Comparison of ENCODE assay signal across 25 mouse cellular contexts in the genomic region with DNA sequence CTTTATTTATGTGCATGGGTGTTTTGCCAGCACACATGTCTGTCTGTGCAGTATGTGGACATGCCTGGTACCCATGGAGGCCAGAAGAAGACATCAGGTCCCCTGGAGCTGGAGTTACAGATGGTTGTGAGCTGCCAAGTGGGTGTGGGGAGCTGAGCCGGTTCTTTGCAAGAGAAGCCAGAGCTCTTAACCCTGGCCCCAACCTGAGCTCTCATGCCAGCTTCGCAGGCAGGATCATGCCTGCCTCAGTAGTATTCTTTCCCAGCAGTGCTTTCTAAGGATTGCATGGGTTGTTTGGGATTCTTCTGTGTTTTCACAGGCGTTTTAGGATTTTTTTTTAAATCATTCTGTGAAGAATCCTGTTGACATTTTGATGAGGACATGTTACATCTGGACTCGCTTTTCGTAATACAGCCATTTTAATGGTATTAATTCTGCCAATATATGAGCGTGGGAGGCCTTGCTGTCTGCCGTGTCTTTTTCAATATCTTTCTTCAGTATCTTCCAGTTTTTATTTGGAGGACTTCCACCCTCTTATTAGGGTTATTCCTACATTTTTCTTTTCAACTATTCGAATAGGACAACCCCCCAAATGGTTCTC. TPM values are rescaled to one million over a fixed set of nuclear protein-coding genes. Genes with fewer than 3 reads are reported as not detected.
A peak's percentile ranks its signal among the peaks of the same experiment; 100 is the strongest.
DNase-seq lines count a peak whose midpoint lies in the region; ATAC-seq and TF ChIP-seq lines count a peak whose summit lies in the region.
"Had no signal": no experiment of that assay in that cellular context is flagged by ENCODE, and none has a peak within 500 bp of the region (broad histone marks: within the 10 kb centered on the region; RNA-seq: fewer than 3 reads in every experiment).

No protein-coding gene starts in this region.

- no peak overlapping the region for H3K4me3 ChIP-seq in intestine, embryonic 14.5 days (ENCODE audit: low read depth, low read length)
- H3K4me3 ChIP-seq in intestine, postnatal 0 days (ENCODE audit: low read depth, low read length), result no peak overlapping the region
- no peak overlapping the region for H3K4me3 ChIP-seq in layer of hippocampus, adult 2 months
- no peak overlapping the region for H3K4me3 ChIP-seq in stomach, embryonic 14.5 days (ENCODE audit: low read depth, low read length)
- no peak overlapping the region for H3K4me3 ChIP-seq in stomach, postnatal 0 days (ENCODE audit: low read depth, low read length)
- no peak overlapping the region for H3K4me3 ChIP-seq in forebrain, embryonic 12.5 days (replicated peaks)
- H3K4me3 ChIP-seq: embryonic facial prominence, embryonic 12.5 days; forebrain, embryonic 13.5 days; gastrocnemius, adult 2 months; hindbrain, embryonic 15.5 days; intestine, embryonic 15.5 days; limb, embryonic 12.5 days; neural tube, embryonic 12.5 days had no signal

- no peak for TF ChIP-seq EP300 in stomach, postnatal 0 days (optimal IDR thresholded peaks at IDR 0.05)

- H3K27me3 ChIP-seq in intestine, embryonic 14.5 days (replicated peaks; ENCODE audit: control insufficient read depth, insufficient read depth, low read length), result no peaks in the 10 kb centered on the region
- no peaks in the 10 kb centered on the region for H3K27me3 ChIP-seq in intestine, postnatal 0 days (replicated peaks; ENCODE audit: control insufficient read depth, insufficient read depth, low read length)
- no peaks in the 10 kb centered on the region for H3K27me3 ChIP-seq in stomach, embryonic 14.5 days (ENCODE audit: control insufficient read depth, insufficient read depth, low read length)
- no peaks in the 10 kb centered on the region for H3K27me3 ChIP-seq in stomach, postnatal 0 days (ENCODE audit: control insufficient read depth, insufficient read depth, low read length)
- no peaks in the 10 kb centered on the region for H3K27me3 ChIP-seq in forebrain, embryonic 12.5 days
- H3K27me3 ChIP-seq: embryonic facial prominence, embryonic 12.5 days; forebrain, embryonic 13.5 days; hindbrain, embryonic 15.5 days; intestine, embryonic 15.5 days; limb, embryonic 12.5 days; neural tube, embryonic 12.5 days had no signal

- DNase-seq in intestine, embryonic 14.5 days (ENCODE audit: low spot score), result peak; percentile 47
- DNase-seq in layer of hippocampus, adult 2 months (ENCODE audit: low spot score in 2 of 2), result no peak
- DNase-seq in layer of hippocampus, adult 9-11 months, result no peak
- no peak for DNase-seq in stomach, postnatal 0 days (ENCODE audit: low spot score)
- no peak for DNase-seq in frontal cortex, postnatal 14 days (ENCODE audit: low spot score in 2 of 2)
- DNase-seq: adrenal gland, postnatal 10 days; cerebellum, adult 18-20 months; cerebellum, postnatal 25 days; gastrocnemius, adult 2 months; layer of hippocampus, postnatal 36 days; liver, postnatal 0 days; midbrain, embryonic 14.5 days; retina, postnatal 1 day; right cerebral cortex, postnatal 25 days; spleen, adult 18-20 months had no signal

- WGBS in intestine, embryonic 14.5 days, result 58% methylated on average over 8 of the region's 8 CpGs
- WGBS in intestine, postnatal 0 days, result 67% methylated on average over 8 of the region's 8 CpGs
- 54% methylated on average over 8 of the region's 8 CpGs for WGBS in stomach, embryonic 14.5 days
- WGBS in stomach, postnatal 0 days, result 50% methylated on average over 8 of the region's 8 CpGs
- WGBS in forebrain, embryonic 12.5 days, result 84% methylated on average over 8 of the region's 8 CpGs

- H3K4me1 ChIP-seq in intestine, embryonic 14.5 days (replicated peaks; ENCODE audit: control insufficient read depth, insufficient read depth, low read length), result no peaks in the 10 kb centered on the region
- no peaks in the 10 kb centered on the region for H3K4me1 ChIP-seq in intestine, postnatal 0 days (replicated peaks; ENCODE audit: control insufficient read depth, insufficient read depth, low read length)
- no peaks in the 10 kb centered on the region for H3K4me1 ChIP-seq in stomach, embryonic 14.5 days (ENCODE audit: control insufficient read depth, insufficient read depth, low read length)
- H3K4me1 ChIP-seq in stomach, postnatal 0 days (replicated peaks; ENCODE audit: control insufficient read depth, insufficient read depth), result no peaks in the 10 kb centered on the region
- H3K4me1 ChIP-seq in forebrain, embryonic 12.5 days, result no peaks in the 10 kb centered on the region
- H3K4me1 ChIP-seq: embryonic facial prominence, embryonic 12.5 days; forebrain, embryonic 13.5 days; hindbrain, embryonic 15.5 days; intestine, embryonic 15.5 days; limb, embryonic 12.5 days; neural tube, embryonic 12.5 days had no signal

- no peak for TF ChIP-seq CTCF in intestine, postnatal 0 days (IDR thresholded peaks at IDR 0.05; ENCODE audit: low read depth)
- no peak for TF ChIP-seq CTCF in layer of hippocampus, adult 2 months (conservative IDR thresholded peaks at IDR 0.05)
- TF ChIP-seq CTCF in stomach, postnatal 0 days (IDR thresholded peaks at IDR 0.05; ENCODE audit: low read depth), result no peak

- H3K9me3 ChIP-seq in intestine, embryonic 14.5 days (ENCODE audit: control insufficient read depth, low read length), result peaks cover 4% of the 10 kb centered on the region; the same call in 1 of the 2 replicates
- H3K9me3 ChIP-seq in intestine, postnatal 0 days (ENCODE audit: control insufficient read depth), result no peaks in the 10 kb centered on the region
- no peaks in the 10 kb centered on the region for H3K9me3 ChIP-seq in stomach, embryonic 14.5 days (ENCODE audit: control insufficient read depth, low read depth, low read length)
- no peaks in the 10 kb centered on the region for H3K9me3 ChIP-seq in stomach, postnatal 0 days (ENCODE audit: control insufficient read depth, low read length)
- no peaks in the 10 kb centered on the region for H3K9me3 ChIP-seq in forebrain, embryonic 12.5 days
- H3K9me3 ChIP-seq: embryonic facial prominence, embryonic 12.5 days; forebrain, embryonic 13.5 days; hindbrain, embryonic 15.5 days; intestine, embryonic 15.5 days; limb, embryonic 12.5 days; neural tube, embryonic 12.5 days had no signal

- no peaks in the 10 kb centered on the region for H3K36me3 ChIP-seq in intestine, embryonic 14.5 days (ENCODE audit: control insufficient read depth, insufficient read depth, low read length)
- H3K36me3 ChIP-seq in intestine, postnatal 0 days (ENCODE audit: control insufficient read depth, insufficient read depth), result no peaks in the 10 kb centered on the region
- no peaks in the 10 kb centered on the region for H3K36me3 ChIP-seq in stomach, embryonic 14.5 days (ENCODE audit: control insufficient read depth, insufficient read depth, low read length)
- H3K36me3 ChIP-seq in stomach, postnatal 0 days (ENCODE audit: control insufficient read depth, insufficient read depth, low read length), result no peaks in the 10 kb centered on the region
- no peaks in the 10 kb centered on the region for H3K36me3 ChIP-seq in forebrain, embryonic 12.5 days (replicated peaks)
- H3K36me3 ChIP-seq: embryonic facial prominence, embryonic 12.5 days; hindbrain, embryonic 15.5 days; intestine, embryonic 15.5 days; limb, embryonic 12.5 days; neural tube, embryonic 12.5 days had no signal

- ATAC-seq in intestine, embryonic 14.5 days (replicated peaks; ENCODE audit: low FRiP score, low TSS enrichment, low read depth), result no peak
- ATAC-seq in intestine, postnatal 0 days, result no peak
- ATAC-seq in stomach, embryonic 14.5 days (ENCODE audit: insufficient number of reproducible peaks, insufficient read depth, low FRiP score, low read depth), result no peak
- no peak for ATAC-seq in stomach, postnatal 0 days (ENCODE audit: low FRiP score, low TSS enrichment)
- no peak for ATAC-seq in forebrain, embryonic 12.5 days (ENCODE audit: low FRiP score)
- ATAC-seq: forebrain, embryonic 13.5 days; intestine, embryonic 15.5 days; liver, postnatal 0 days had no signal

- H3K4me2 ChIP-seq in intestine, embryonic 14.5 days (ENCODE audit: low read length), result no peak overlapping the region
- no peak overlapping the region for H3K4me2 ChIP-seq in intestine, postnatal 0 days (replicated peaks; ENCODE audit: low read depth)
- no peak overlapping the region for H3K4me2 ChIP-seq in stomach, embryonic 14.5 days (replicated peaks; ENCODE audit: low read depth, low read length)
- no peak overlapping the region for H3K4me2 ChIP-seq in stomach, postnatal 0 days (replicated peaks; ENCODE audit: low read depth)
- no peak overlapping the region for H3K4me2 ChIP-seq in forebrain, embryonic 12.5 days
- H3K4me2 ChIP-seq: embryonic facial prominence, embryonic 12.5 days; forebrain, embryonic 13.5 days; hindbrain, embryonic 15.5 days; intestine, embryonic 15.5 days; limb, embryonic 12.5 days; liver, embryonic 11.5 days; neural tube, embryonic 12.5 days had no signal

- no peak overlapping the region for H3K9ac ChIP-seq in intestine, embryonic 14.5 days (ENCODE audit: low read length)
- H3K9ac ChIP-seq in intestine, postnatal 0 days (ENCODE audit: low read depth, low read length), result no peak overlapping the region
- no peak overlapping the region for H3K9ac ChIP-seq in stomach, embryonic 14.5 days (replicated peaks; ENCODE audit: low read depth, low read length)
- no peak overlapping the region for H3K9ac ChIP-seq in stomach, postnatal 0 days (ENCODE audit: low read length)
- no peak overlapping the region for H3K9ac ChIP-seq in forebrain, embryonic 12.5 days
- H3K9ac ChIP-seq: embryonic facial prominence, embryonic 12.5 days; forebrain, embryonic 13.5 days; hindbrain, embryonic 15.5 days; intestine, embryonic 15.5 days; limb, embryonic 12.5 days; liver, postnatal 0 days; neural tube, embryonic 12.5 days had no signal

- peak overlapping the region; percentile 33; the same call in 1 of the 2 replicates for H3K27ac ChIP-seq in intestine, embryonic 14.5 days (ENCODE audit: low read depth)
- no peak overlapping the region for H3K27ac ChIP-seq in intestine, postnatal 0 days (ENCODE audit: low read depth, low read length)
- H3K27ac ChIP-seq in layer of hippocampus, adult 2 months, result peak overlapping the region; percentile 32
- peak overlapping the region; percentile 21; the same call in 1 of the 2 replicates for H3K27ac ChIP-seq in stomach, embryonic 14.5 days (ENCODE audit: low read length)
- no peak overlapping the region for H3K27ac ChIP-seq in stomach, postnatal 0 days (replicated peaks)
- H3K27ac ChIP-seq in forebrain, embryonic 12.5 days, result no peak overlapping the region
- H3K27ac ChIP-seq: embryonic facial prominence, embryonic 12.5 days; forebrain, embryonic 13.5 days; gastrocnemius, adult 2 months; hindbrain, embryonic 15.5 days; intestine, embryonic 15.5 days; limb, embryonic 12.5 days; neural tube, embryonic 12.5 days had no signal

RNA-seq across cellular contexts. Expression of gene Csgalnact2, which starts 41.1 kb away (rescaled TPM):
- 14.5 and 14.8 TPM in 2 replicates for polyA plus RNA-seq in intestine, embryonic 14.5 days (2014; fragmentation: Nextera tagmentation; extraction: Ambion mirVana)
- 7.0 and 8.0 TPM in 2 replicates for polyA plus RNA-seq in intestine, postnatal 0 days (2015; fragmentation: Nextera tagmentation; extraction: Ambion mirVana)
- total RNA-seq in layer of hippocampus, adult 2 months (2021), result 10 to 100 TPM in 1 of 2 experiments, 1 to 10 TPM in 1; 9.7 to 10.5 TPM
- 15.1 and 18.5 TPM in 2 replicates for polyA plus RNA-seq in stomach, embryonic 14.5 days (2014; fragmentation: Nextera tagmentation; extraction: Ambion mirVana)
- 10.0 and 10.5 TPM in 2 replicates for polyA plus RNA-seq in stomach, postnatal 0 days (2015; fragmentation: Nextera tagmentation; extraction: Ambion mirVana)
- 8.4 and 8.6 TPM in 2 replicates for polyA plus RNA-seq in forebrain, embryonic 12.5 days (2016; fragmentation: Nextera tagmentation; extraction: Ambion mirVana)

Comparison
In these comparisons a context has a peak if more than half of its experiments do, and no peak if none do; other contexts are left out.
1. H3K27ac ChIP-seq: peak in intestine, embryonic 14.5 days (single experiment), layer of hippocampus, adult 2 months (single experiment) and stomach, embryonic 14.5 days (single experiment); none in intestine, postnatal 0 days (single experiment), stomach, postnatal 0 days (single experiment) and forebrain, embryonic 12.5 days (single experiment).